Mouse (Mus musculus) cerebellum, adult 11 months (tissue): ENCODE results near the gene Unc5b.

Experiments used
- DNase-seq: peaks from one replicate; pipeline ENCODE4 v3.0.0; 2022

Gene Unc5b

DNA sequence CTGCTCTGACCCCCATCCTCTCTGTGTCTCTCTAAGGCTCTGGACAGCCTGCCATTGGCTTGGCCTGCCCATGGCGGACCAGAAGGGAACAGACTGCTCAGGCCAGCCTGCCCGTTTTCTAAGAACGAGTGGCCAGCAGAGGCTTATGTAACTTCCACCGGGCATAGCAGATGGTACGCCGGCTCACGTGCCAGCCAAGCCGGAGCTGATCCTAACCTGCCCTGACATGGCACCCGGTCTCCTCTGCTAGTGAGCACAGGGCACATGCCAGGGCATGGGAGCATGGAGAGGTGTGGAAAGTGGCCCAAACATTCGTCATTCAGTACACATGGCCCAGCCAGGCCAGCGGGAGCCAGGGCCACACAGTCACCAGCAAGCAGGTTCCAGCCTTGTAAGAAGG, 10.8 kb downstream of the Unc5b start:
- DNase-seq = peak; percentile 99

DNA sequence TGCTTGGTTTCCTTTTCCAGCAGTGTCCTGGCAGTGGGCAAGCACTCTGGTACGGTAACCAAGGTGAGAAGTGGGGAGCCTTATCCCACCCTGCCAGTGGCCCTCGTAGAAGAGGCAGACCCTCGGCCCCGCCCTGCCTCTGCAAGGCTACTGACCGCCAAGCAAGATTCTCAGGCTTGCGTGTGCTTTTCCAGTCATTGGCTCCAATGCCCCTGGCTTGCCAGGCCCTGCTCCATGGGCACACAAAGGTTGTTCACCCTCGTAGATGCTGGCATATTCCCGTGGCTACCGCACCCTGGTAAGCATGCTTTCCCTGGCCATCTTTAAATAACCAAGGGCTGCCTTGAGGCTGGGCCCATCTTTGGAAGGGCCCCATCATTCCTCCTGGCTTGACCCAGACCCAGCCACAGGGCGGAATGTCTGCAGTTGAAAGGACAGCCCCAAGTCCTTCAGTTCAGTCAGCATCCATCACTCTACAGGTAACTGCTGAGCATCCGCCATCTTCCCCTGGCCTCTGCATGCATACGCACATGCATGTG, 11.7 kb downstream of the Unc5b start:
- DNase-seq = peak; percentile 48

GRCm38 (mm10) chr10:60819179-60819578, 12.2 kb downstream of the Unc5b start:
- DNase-seq = no peak

- no peak for DNase-seq
These were observed 12.7 kb downstream of the Unc5b start for GRCm38 (mm10) chr10:60818708-60819107.

- DNase-seq = no peak
These were observed 13.5 kb downstream of the Unc5b start for GRCm38 (mm10) chr10:60817868-60818267.

- DNase-seq = peak; percentile 94
These were observed 14.3 kb downstream of the Unc5b start for GRCm38 (mm10) chr10:60816872-60817648.

- DNase-seq = peak; percentile 40
These were observed 15.5 kb downstream of the Unc5b start for GRCm38 (mm10) chr10:60815855-60816254.

GRCm38 (mm10) chr10:60815059-60815458, 16.3 kb downstream of the Unc5b start:
- no peak for DNase-seq

GRCm38 (mm10) chr10:60814444-60815057, 16.8 kb downstream of the Unc5b start:
- DNase-seq = no peak

DNA sequence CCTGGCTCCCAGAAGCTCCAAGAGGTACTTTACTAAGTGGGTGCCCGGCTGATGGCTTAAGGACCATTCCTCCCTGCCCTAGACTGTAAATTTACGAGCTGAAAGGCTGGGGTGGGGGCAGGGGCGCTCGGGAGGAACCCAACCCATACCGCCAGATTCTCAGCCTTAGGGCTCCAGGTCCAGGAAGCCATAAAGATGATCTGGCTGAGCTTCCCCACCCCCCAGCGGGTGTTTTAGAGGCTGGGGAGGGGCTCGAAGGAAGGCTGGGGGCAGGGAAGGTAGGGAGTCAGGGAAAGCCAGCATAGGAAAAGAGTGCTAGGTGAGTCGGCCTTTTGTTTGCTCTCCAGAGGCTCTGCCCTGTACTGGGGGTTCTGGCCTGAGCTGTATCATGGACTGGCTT, 17.8 kb downstream of the Unc5b start:
- no peak for DNase-seq

- no peak for DNase-seq
These were observed 19.4 kb downstream of the Unc5b start for GRCm38 (mm10) chr10:60811792-60812525.

DNA sequence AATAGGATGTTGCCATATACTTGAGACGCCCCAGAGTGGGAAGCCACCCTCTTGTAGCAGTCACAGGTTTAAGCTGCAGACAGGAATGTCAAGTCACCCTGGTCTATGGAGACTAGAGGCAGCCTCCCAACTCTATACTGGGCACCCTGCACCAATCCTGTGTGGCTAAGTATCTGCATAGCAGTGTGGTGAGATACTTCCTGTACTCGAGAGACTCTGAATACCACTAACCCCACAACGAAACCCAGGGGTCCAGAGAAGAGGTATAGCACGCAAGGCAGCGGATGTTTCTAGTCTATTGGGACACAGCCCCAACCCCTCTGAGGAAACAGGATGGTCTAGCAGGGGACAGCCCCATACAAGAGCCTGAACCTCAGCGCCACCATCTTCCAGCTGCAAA, 22.9 kb downstream of the Unc5b start:
- DNase-seq = no peak

DNA sequence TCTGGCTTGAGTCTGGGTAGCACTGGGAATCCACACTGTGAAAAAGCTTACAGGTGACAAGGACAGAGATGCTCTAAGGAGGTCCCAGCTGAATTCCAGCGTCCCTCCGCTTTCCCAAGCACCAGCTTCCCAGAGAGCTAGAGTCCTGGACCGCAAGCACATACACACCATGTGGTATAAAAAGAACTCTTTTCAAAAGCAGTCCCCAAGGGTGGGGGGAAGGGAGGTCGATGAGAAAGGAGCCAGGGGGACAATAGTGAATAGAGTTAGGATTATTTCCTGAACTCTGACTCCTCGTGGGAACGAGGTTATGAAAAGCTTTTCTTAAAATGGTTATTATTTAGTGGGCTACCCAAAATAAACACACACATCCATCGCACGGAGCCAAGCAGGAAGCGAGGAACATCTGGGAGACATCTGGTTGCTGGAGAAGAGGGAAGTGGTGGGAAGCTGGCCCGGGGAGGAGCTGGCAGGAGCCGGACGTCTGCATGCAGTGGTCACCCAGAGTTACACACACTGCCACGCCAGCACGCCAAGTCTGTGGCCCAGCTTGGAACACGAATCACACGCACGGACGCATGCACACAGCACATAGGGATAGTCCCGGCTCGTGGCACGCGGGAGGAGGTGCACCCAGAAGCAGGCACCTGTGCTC, 23.7 kb downstream of the Unc5b start:
- DNase-seq = no peak

DNA sequence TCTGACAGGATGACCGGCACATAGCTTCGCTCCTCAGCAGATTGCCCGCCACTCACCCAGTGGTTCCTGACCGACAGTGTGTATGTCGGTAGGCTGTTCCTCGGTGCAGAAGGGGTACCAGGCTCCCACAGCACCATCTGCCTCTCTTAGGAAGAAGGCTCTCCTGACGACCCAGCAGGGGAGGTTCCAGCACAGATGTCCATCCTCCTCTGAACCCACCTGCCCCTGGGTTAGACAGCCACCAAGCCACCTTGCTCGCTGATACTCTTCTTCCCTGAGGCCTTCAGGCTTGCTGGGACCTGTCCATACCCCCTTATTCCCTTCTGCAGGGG, 25.2 kb downstream of the Unc5b start:
- no peak for DNase-seq

GRCm38 (mm10) chr10:60805436-60806206, 25.8 kb downstream of the Unc5b start:
- DNase-seq = peak; percentile 47

DNA sequence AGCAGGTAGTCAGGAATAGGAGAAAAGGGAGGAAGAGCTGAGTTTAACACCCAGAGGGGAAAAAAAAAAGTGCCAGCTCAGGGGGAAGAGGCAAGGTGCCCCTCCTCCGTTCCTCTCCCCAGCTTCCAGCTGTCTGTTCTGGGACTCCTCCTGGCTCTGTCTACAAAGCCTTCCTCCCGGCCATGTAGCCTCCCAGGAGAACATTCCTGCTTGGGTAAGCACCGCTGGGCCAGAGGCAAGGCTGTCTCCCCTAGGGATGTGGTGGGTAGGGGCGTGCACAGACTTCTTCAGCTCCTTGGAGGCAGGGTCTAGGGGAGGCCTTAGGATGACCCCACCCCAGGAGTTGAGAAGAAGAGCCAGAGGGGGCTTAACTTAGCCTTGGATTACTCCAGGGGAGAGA, 26.5 kb downstream of the Unc5b start:
- DNase-seq = no peak

GRCm38 (mm10) chr10:60803971-60804370, 27.4 kb downstream of the Unc5b start:
- DNase-seq = peak; percentile 73

- DNase-seq = no peak
These were observed 29.4 kb downstream of the Unc5b start for GRCm38 (mm10) chr10:60801898-60802412.

- no peak for DNase-seq
These were observed 30.0 kb downstream of the Unc5b start for GRCm38 (mm10) chr10:60801168-60801897.

DNA sequence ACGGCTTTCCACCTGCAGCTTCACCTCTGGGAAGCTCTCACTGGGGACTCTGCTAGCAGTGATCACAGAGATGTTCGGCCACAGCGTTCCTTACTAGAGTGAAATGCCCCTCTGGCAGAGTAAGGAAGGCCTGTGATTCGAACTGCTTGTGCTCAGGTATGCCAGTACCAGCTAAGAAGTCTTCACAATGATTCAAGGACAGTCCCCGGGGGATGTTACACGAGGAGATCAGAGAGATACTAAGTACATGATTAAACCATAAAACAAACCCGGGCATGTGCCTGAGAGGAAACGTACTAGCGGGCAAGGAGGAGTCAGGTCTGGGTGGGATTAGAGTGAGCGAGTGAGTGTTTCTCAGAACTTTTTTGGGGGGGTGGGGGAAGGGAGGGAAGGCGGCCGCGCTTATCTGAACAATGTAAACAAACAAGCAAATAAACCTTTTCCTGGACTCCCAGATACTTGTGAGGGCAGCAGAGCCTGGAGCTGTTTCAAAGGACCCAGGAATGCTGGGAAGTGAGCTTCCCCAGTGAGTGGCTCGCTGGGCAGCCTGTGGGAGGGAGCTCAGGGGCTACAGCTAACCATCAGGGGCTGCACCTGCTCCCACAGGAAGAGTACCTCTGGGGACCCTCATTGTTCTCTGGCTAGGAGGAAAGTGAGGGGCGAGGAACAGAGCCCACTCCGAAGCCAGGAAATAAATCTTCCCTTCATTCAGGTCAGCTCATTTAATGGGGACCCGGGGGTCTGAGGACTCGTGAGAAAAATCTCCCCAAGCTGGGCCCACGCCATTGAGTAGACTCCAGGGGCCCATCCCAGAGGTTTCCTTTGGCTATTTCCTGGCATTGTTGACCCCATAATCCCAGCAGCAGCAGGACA, 30.9 kb downstream of the Unc5b start:
- DNase-seq = no peak
